Mouse (Mus musculus) E14TG2a.4 (cell line): ENCODE data around the gene Rps8.

Experiments
- H3K27me3 ChIP-seq: 2 replicates; pipeline ENCODE4 v1.6.1; 2014; ENCODE audit warnings: low read length, control low read depth; ENCODE audit not compliant: insufficient read depth
- H3K36me3 ChIP-seq: 2 replicates; pipeline ENCODE4 v1.6.1; 2014; ENCODE audit warnings: low read length, control low read depth; ENCODE audit not compliant: insufficient read depth
- H3K4me1 ChIP-seq: replicated peaks from 2 replicates; pipeline ENCODE4 v1.6.1; 2014; ENCODE audit warnings: low read depth, low read length, control low read depth
- H3K4me3 ChIP-seq: replicated peaks from 2 replicates; pipeline ENCODE4 v1.5.1; 2014; ENCODE audit warnings: mild to moderate bottlenecking, low read length
- H3K9me3 ChIP-seq: 2 replicates; pipeline ENCODE4 v1.6.1; 2014; ENCODE audit warnings: low read length, control low read depth
- CTCF ChIP-seq: conservative IDR thresholded peaks from 2 replicates; pipeline ENCODE4 v1.5.1; 2014; ENCODE audit warnings: low read length
- NANOG ChIP-seq: IDR thresholded peaks from 2 replicates; pipeline ENCODE4 v1.6.1; 2014; ENCODE audit warnings: borderline replicate concordance, low read length, mixed read lengths
- POU5F1 ChIP-seq: IDR thresholded peaks from 2 replicates; pipeline ENCODE4 v1.6.1; 2014; ENCODE audit warnings: low read length, borderline replicate concordance

Rps8 gene

GRCm38 (mm10) chr4:117138295-117139216, 17.5 kb downstream of the Rps8 start:
- H3K9me3 ChIP-seq: no peaks in the 10 kb centered on the region
- TF ChIP-seq CTCF (no peak), NANOG (no peak), POU5F1 (no peak)
- peaks cover 74% of the 10 kb centered on the region for H3K4me1 ChIP-seq
- H3K4me3 ChIP-seq: peak overlapping the region; percentile 50; the same call in 1 of the 2 replicates
- H3K36me3 ChIP-seq: no peaks in the 10 kb centered on the region
- no peaks in the 10 kb centered on the region for H3K27me3 ChIP-seq

- H3K27me3 ChIP-seq: peaks cover 11% of the 10 kb centered on the region
- H3K9me3 ChIP-seq: no peaks in the 10 kb centered on the region
- H3K4me3 ChIP-seq: peak overlapping the region; percentile 39
- TF ChIP-seq NANOG (no peak), CTCF (no peak), POU5F1 (no peak)
- H3K4me1 ChIP-seq: peaks cover 81% of the 10 kb centered on the region
- H3K36me3 ChIP-seq: peaks cover 14% of the 10 kb centered on the region
Measured at GRCm38 (mm10) chr4:117136034-117136433, 20.0 kb downstream of the Rps8 start.

GRCm38 (mm10) chr4:117134601-117134995, 21.4 kb downstream of the Rps8 start:
- TF ChIP-seq NANOG (no peak), POU5F1 (no peak), CTCF (no peak)
- Histone ChIP-seq H3K4me1 (peaks cover 87% of the 10 kb centered on the region), H3K9me3 (no peaks in the 10 kb centered on the region), H3K4me3 (peak overlapping the region; percentile 91), H3K36me3 (peaks cover 28% of the 10 kb centered on the region), H3K27me3 (peaks cover 11% of the 10 kb centered on the region)

- Histone ChIP-seq H3K9me3 (no peaks in the 10 kb centered on the region), H3K4me3 (peak within 1 kb of the TSS; percentile 91), H3K36me3 (peaks cover 34% of the 10 kb centered on the region), H3K27me3 (peaks cover 11% of the 10 kb centered on the region), H3K4me1 (peaks cover 88% of the 10 kb centered on the region)
- TF ChIP-seq NANOG (no peak), POU5F1 (no peak), CTCF (no peak)
Measured at GRCm38 (mm10) chr4:117133817-117134600, 22.0 kb downstream of the Rps8 start, which contains the start of gene Plk3. TSS of gene Plk3 (minus strand) at chr4:117133963.

GRCm38 (mm10) chr4:117133366-117133796, 22.7 kb downstream of the Rps8 start:
- Histone ChIP-seq H3K36me3 (peaks cover 40% of the 10 kb centered on the region), H3K4me1 (peaks cover 91% of the 10 kb centered on the region), H3K4me3 (peak overlapping the region; percentile 91), H3K9me3 (no peaks in the 10 kb centered on the region), H3K27me3 (peaks cover 11% of the 10 kb centered on the region)
- TF ChIP-seq CTCF (no peak), POU5F1 (no peak), NANOG (no peak)

GRCm38 (mm10) chr4:117132794-117133143, 23.3 kb downstream of the Rps8 start:
- Histone ChIP-seq H3K27me3 (peaks cover 11% of the 10 kb centered on the region), H3K36me3 (peaks cover 47% of the 10 kb centered on the region)
- TF ChIP-seq CTCF (no peak), POU5F1 (no peak), NANOG (no peak)

GRCm38 (mm10) chr4:117131890-117132793, 23.9 kb downstream of the Rps8 start:
- Histone ChIP-seq H3K27me3 (peaks cover 11% of the 10 kb centered on the region), H3K9me3 (no peaks in the 10 kb centered on the region), H3K4me1 (peaks cover 92% of the 10 kb centered on the region), H3K4me3 (peak overlapping the region; percentile 91), H3K36me3 (peaks cover 53% of the 10 kb centered on the region)
- no peak for TF ChIP-seq POU5F1
- TF ChIP-seq NANOG: peak; percentile 29; the same call in 1 of the 2 replicates

More at GRCm38 (mm10) chr4:117132794-117133143, 23.3 kb downstream of the Rps8 start:
- Histone ChIP-seq H3K9me3 (no peaks in the 10 kb centered on the region), H3K4me3 (peak overlapping the region; percentile 91), H3K4me1 (peaks cover 91% of the 10 kb centered on the region)
